Mouse (Mus musculus) granulocyte monocyte progenitor cell, adult 5-6 weeks (primary cell): ENCODE data around the gene 2010111I01Rik. TPM values are rescaled to one million over a fixed set of nuclear protein-coding genes. Genes with fewer than 3 reads are reported as not detected.

ENCODE experiments used
- ATAC-seq: replicated peaks from 2 replicates; pipeline ENCODE4 v1.8.0; 2016; ENCODE audit warnings: mild to moderate bottlenecking, moderate TSS enrichment, inconsistent platforms; ENCODE audit not compliant: poor library complexity, severe bottlenecking
- total RNA-seq, 2 experiments: library from RNA; stranded (forward) in 1 of 2; stranded (reverse) in 1 of 2; fragments of 200-712, 200-1000 nt in 1 of 2; fragments of >200 nt in 1 of 2; fragmentation: Nextera tagmentation in 1 of 2; gene quantifications; 2 replicates each; pipeline ENCODE4 v1.2.3; 2014 to 2017

The 2010111I01Rik gene
- total RNA-seq, 2 experiments from 2014 or later, result 61.9 to 86.8 TPM

DNA sequence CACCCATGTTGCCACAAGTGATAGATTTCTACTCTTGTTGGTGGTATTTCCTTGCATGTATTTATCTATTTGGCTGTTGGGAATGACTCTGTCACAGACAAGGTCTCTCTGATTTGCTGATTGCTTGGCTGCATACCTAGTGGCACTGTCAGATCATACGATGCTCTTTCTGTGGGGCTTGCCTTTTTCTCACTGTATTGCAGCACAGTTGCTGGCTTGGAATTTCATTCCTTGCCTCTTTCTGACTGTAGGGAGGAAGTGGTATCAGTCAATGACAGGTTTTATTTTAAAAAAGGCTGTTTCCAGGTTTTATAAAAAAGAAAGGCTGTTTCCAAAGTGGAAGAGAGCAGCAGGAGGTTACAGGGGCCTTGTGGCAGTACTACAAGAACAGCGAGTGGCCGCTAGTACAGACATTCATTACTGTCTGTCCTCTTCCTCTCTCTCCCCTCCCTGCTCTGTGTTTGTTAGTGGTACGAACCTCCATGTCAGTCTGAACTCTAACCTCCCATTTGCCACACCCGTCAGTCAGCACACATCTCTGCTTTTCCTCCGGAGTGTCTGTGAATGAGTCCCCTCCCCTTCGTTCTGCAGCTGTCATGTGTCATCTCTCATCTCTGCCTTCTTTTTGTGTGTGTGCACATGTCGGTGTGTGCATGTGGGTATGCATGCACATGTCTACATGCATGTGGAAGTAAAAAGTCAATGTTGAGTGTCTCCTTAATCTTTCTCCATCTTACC lies 138.3 kb downstream of the 2010111I01Rik start:
- no peak for ATAC-seq

- no peak for ATAC-seq
These were observed 141.9 kb downstream of the 2010111I01Rik start for GRCm38 (mm10) chr13:63106574-63106973.

- ATAC-seq, result peak; percentile 86
These were observed 143.9 kb downstream of the 2010111I01Rik start for GRCm38 (mm10) chr13:63108601-63109000.

DNA sequence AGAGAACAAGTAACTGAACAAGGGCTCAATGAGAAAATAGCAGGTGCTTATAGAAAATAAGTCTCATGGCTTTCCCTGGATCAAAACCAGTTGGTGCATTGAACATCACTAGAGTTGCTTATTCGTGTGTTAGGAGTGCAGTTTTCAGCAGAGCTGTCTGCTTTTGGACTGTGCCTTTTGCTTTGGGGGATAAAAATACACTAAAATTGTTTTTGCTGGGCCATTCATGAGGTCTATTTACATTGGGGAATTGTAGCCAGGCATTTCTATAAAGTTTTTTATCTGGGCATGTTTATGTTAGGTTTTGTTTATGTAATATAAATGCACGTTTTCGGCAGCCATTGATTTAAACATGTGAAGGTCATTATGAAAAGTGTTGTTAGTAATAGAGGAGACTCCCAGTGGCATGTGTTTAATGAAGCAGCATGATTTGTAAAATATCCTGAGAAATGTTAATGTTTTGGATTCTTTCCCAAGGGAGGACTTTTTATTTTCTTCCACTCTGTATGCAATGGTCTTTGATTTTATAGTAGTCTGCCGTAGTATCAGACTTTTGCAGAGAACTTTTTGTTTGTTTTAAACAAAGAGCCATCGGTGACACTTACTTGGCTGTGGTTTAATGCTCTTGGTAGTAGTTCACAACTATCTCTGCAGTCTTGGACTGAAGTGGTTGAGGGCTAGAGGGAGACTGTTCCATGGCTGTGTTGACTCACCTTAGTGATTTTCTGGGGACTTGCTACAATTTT lies 146.8 kb downstream of the 2010111I01Rik start:
- ATAC-seq, result no peak

DNA sequence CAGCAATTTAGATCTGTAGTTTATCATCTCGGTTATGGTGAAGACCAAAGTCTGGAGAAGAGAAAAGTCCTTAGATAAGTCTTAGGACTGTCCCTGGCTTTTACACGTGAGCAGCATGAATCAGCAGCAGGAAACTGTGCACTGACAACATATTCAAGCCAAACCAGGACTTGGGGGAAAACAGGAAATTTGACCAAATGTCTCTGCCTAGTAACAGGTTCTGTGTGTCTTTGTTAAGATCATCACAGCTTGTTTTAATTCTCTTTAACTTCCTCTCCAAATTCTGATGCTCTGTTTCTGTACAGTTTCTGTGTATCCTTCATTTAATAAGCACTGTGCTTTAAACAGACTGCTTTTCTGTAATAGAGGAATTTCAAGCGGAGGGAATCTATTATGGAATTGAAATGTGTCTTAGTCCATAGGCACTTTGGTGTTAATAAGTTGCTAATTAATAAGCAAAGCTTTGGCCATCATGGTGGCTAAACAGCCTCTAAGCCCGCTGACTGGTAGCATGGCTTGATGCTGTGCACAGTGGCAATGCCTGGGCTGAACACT lies 147.4 kb downstream of the 2010111I01Rik start:
- peak; percentile 24 for ATAC-seq

DNA sequence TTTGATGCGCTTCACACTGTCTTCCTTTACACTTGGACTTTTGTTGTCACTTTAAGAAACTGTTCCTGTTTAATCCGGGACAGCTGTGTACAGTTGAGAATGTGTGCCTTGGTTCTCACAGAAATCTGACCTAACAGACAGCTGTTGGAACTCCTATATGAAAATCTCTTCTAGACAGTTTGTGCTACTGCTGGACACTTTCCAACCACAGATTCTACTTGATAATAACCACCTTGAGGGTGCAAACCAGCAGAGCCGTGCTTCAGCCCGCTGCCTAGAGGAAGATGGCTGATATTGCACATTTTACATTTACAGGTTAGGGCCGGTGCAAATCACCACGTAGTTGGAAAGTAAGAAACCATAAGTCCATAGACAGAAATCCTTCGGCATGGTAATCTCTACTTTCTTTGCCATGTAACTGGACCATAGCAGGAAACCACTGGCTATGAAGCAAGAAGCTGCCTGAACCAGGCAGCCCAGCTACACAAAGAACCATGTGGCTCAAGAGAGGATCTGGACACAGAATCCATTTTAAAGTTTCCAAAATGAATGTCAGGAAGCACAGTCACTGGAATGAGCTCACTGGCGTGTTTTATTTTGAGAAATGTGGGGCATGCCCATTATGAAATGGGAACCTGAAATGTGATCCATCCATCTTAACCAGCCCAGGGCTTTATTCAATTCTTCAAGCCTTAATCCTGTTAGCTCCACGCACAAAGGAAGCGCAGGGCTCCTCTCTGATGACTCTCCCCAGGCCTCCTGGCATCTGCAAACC lies 148.1 kb downstream of the 2010111I01Rik start:
- peak; percentile 41 for ATAC-seq

DNA sequence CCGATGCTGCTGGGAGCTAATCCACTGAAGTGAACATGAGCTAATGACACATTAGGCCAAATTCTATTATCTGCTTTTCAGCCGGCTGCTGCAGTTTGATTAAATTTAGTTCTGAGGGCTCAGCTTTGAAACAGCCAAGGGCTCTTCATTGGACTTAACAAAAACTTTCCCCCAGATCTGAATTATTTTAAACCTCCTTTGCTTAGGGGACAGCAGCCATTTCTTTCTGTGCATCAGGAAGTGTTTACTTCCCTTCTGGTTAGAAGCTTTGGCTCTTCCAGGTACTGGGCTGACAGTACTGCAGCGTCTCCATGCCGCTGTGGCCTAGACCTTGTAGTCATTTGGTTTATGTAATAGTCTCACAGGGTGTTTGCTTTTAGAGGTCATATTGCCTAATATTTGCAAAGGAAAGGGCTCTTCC lies 149.2 kb downstream of the 2010111I01Rik start:
- peak; percentile 59 for ATAC-seq

GRCm38 (mm10) chr13:63115187-63115784 lies 150.6 kb downstream of the 2010111I01Rik start:
- ATAC-seq, result 0 out of 2 replicates have a peak, but pooled peaks have one; percentile 6

GRCm38 (mm10) chr13:63117495-63118184 lies 152.9 kb downstream of the 2010111I01Rik start:
- ATAC-seq, result no peak

DNA sequence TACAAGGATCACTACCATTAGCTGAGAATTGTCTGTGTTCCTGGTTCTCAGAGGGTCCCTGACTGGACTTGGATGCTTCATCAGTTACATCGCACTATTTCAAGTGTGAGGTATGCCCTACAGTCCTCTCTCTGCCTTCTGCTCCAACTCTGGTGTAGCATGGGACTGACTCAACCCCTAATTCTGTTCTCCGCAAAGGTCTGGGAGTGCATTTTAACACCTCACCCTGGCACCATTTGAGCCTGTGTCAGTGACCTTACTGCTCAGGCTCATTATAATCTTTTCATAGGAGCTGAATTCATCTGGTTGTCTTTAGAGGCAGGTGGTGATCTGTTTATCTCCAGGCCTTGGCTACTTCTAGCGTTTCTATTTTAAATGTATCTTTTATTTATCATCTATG lies 154.0 kb downstream of the 2010111I01Rik start:
- ATAC-seq, result no peak

- no peak for ATAC-seq
These were observed 155.6 kb downstream of the 2010111I01Rik start for GRCm38 (mm10) chr13:63120296-63120695.

GRCm38 (mm10) chr13:63121747-63122146 lies 157.1 kb downstream of the 2010111I01Rik start:
- no peak for ATAC-seq

- ATAC-seq, result no peak
These were observed 161.5 kb downstream of the 2010111I01Rik start for GRCm38 (mm10) chr13:63126206-63126605.

- no peak for ATAC-seq
These were observed 162.8 kb downstream of the 2010111I01Rik start for GRCm38 (mm10) chr13:63127516-63127915.

- no peak for ATAC-seq
These were observed 170.3 kb downstream of the 2010111I01Rik start for GRCm38 (mm10) chr13:63134879-63135421.

- ATAC-seq, result no peak
These were observed 171.3 kb downstream of the 2010111I01Rik start for GRCm38 (mm10) chr13:63135994-63136393.

DNA sequence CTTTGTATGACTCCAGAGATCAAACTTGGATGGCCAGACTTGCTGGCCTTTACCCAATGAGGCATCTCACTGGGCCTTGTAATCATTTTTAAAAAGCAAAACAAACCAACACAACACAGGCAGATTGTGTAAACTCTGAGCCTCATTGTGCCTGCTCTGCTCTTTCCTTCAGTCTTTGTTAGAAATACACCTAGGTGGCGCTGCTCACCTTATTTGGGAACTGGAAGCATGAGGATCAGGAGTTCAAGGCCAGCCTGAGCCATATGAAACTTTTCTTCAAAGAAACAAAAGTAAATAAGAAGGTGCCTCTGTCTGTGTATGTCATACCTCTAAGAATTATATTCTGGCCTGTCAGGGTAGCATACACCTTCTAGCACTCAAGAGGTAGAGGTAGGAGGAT lies 172.1 kb downstream of the 2010111I01Rik start:
- no peak for ATAC-seq

DNA sequence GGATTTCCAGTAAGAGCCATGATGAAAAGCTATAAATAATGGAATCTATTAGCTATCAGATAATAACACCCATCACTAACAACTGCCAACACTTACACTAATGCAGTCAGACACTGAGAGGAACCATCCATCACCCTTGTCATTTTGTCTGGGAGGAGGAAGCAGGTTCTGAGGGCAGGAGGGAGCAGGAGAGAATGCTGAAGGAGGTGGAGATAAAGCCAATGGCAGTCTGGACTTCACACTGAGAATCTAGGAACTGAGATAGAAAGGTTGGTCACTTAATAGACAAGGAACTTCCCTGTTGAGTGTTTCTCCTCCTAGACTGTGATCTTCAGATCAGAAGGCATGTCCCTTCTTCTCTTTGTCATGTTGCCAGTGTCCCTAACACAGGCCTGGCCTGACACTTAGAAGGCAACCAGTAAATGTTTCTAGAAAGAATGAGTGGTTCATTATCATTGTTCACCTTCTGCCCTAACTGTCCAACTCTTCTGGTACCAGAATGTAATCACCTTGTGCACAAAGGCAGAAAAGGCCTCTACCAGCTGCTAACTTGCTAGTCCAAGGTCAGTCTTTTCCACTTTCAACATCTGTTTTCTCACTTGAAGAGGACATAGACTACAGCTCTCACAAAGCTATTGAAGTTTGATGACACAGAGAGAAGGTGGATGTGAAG lies 173.8 kb downstream of the 2010111I01Rik start:
- ATAC-seq, result no peak
